20 mouse cellular contexts compared by ENCODE assay signal in genomic region chr12:102713153-102713865, GRCm38 (mm10). TPM values are rescaled to one million over a fixed set of nuclear protein-coding genes. Genes with fewer than 3 reads are reported as not detected.
A peak's percentile ranks its signal among the peaks of the same experiment; 100 is the strongest.
DNase-seq lines count a peak whose midpoint lies in the region; ATAC-seq lines count a peak whose summit lies in the region.
"Had no signal": no experiment of that assay in that cellular context is flagged by ENCODE, and none has a peak within 500 bp of the region (broad histone marks: within the 10 kb centered on the region; RNA-seq: fewer than 3 reads in every experiment).

No protein-coding gene starts in this region.

- H3K27me3 ChIP-seq in heart, embryonic 15.5 days: no peaks in the 10 kb centered on the region
- no peaks in the 10 kb centered on the region for H3K27me3 ChIP-seq in midbrain, embryonic 11.5 days (ENCODE audit: control insufficient read depth, insufficient read depth, low read length)
- H3K27me3 ChIP-seq in midbrain, embryonic 15.5 days (replicated peaks): no peaks in the 10 kb centered on the region
- no peaks in the 10 kb centered on the region for H3K27me3 ChIP-seq in limb, embryonic 15.5 days
- H3K27me3 ChIP-seq in splenic B cell, adult 2 months (ENCODE audit: control insufficient read depth, insufficient read depth, low read length, poor library complexity, severe bottlenecking): no peaks in the 10 kb centered on the region
- no peaks in the 10 kb centered on the region for H3K27me3 ChIP-seq in forebrain, embryonic 16.5 days (replicated peaks; ENCODE audit: control insufficient read depth, insufficient read depth, low read length)
- H3K27me3 ChIP-seq: forebrain, embryonic 12.5 days; midbrain, embryonic 12.5 days had no signal

- DNase-seq in heart, adult 8-10 months (ENCODE audit: low spot score): no peak
- DNase-seq in midbrain, embryonic 11.5 days (ENCODE audit: low spot score, missing footprints): peak; percentile 80
- peak; percentile 35 for DNase-seq in splenic B cell, adult 2 months (ENCODE audit: low read depth, low spot score)
- DNase-seq: adrenal gland, postnatal 25 days; heart, adult 2 months; heart, postnatal 4 days; kidney, adult 8-10 months; right cerebral cortex, adult 18-20 months had no signal

- no peak overlapping the region for H3K9ac ChIP-seq in heart, embryonic 15.5 days
- no peak overlapping the region for H3K9ac ChIP-seq in midbrain, embryonic 11.5 days (ENCODE audit: low read length)
- no peak overlapping the region for H3K9ac ChIP-seq in midbrain, embryonic 15.5 days
- no peak overlapping the region for H3K9ac ChIP-seq in limb, embryonic 15.5 days
- no peak overlapping the region for H3K9ac ChIP-seq in forebrain, embryonic 16.5 days (replicated peaks; ENCODE audit: low read depth, low read length)
- H3K9ac ChIP-seq: forebrain, embryonic 12.5 days; midbrain, embryonic 12.5 days had no signal

- H3K27ac ChIP-seq in heart, embryonic 15.5 days: no peak overlapping the region
- no peak overlapping the region for H3K27ac ChIP-seq in midbrain, embryonic 11.5 days (ENCODE audit: low read depth, low read length)
- H3K27ac ChIP-seq in midbrain, embryonic 15.5 days: no peak overlapping the region
- peak overlapping the region; percentile 33; the same call in 1 of the 2 replicates for H3K27ac ChIP-seq in limb, embryonic 15.5 days
- H3K27ac ChIP-seq in forebrain, embryonic 16.5 days (ENCODE audit: low read length): no peak overlapping the region
- H3K27ac ChIP-seq: forebrain, embryonic 12.5 days; heart, adult 2 months; midbrain, embryonic 12.5 days had no signal

- ATAC-seq in heart, embryonic 15.5 days (replicated peaks; ENCODE audit: insufficient number of reproducible peaks, insufficient read depth, low FRiP score, low read depth): no peak
- ATAC-seq in midbrain, embryonic 11.5 days (ENCODE audit: low FRiP score): no peak
- no peak for ATAC-seq in midbrain, embryonic 15.5 days (replicated peaks)
- ATAC-seq in limb, embryonic 15.5 days (ENCODE audit: insufficient number of reproducible peaks, low FRiP score, low TSS enrichment, low read depth): no peak
- no peak for ATAC-seq in forebrain, embryonic 16.5 days
- ATAC-seq in cerebellum, adult (ENCODE audit: insufficient number of reproducible peaks, low FRiP score, low TSS enrichment): no peak
- ATAC-seq: lung, postnatal 0 days had no signal

- no peak overlapping the region for H3K4me3 ChIP-seq in heart, embryonic 15.5 days
- no peak overlapping the region for H3K4me3 ChIP-seq in midbrain, embryonic 11.5 days (ENCODE audit: low read depth, low read length)
- no peak overlapping the region for H3K4me3 ChIP-seq in midbrain, embryonic 15.5 days
- no peak overlapping the region for H3K4me3 ChIP-seq in limb, embryonic 15.5 days
- H3K4me3 ChIP-seq in forebrain, embryonic 16.5 days (replicated peaks; ENCODE audit: low read length): no peak overlapping the region
- H3K4me3 ChIP-seq: forebrain, embryonic 12.5 days; heart, adult 2 months; midbrain, embryonic 12.5 days had no signal

- 0 out of 2 replicates have a peak overlapping the region, but pooled peaks have one; percentile 18 for H3K4me2 ChIP-seq in heart, embryonic 15.5 days
- no peak overlapping the region for H3K4me2 ChIP-seq in midbrain, embryonic 11.5 days
- no peak overlapping the region for H3K4me2 ChIP-seq in midbrain, embryonic 15.5 days
- H3K4me2 ChIP-seq in limb, embryonic 15.5 days: peak overlapping the region; percentile 20; the same call in 1 of the 2 replicates
- H3K4me2 ChIP-seq in forebrain, embryonic 16.5 days (ENCODE audit: low read length): no peak overlapping the region
- H3K4me2 ChIP-seq: forebrain, embryonic 12.5 days; midbrain, embryonic 12.5 days had no signal

- no peaks in the 10 kb centered on the region for H3K36me3 ChIP-seq in heart, embryonic 15.5 days
- no peaks in the 10 kb centered on the region for H3K36me3 ChIP-seq in midbrain, embryonic 11.5 days (ENCODE audit: control insufficient read depth, insufficient read depth, low read length)
- H3K36me3 ChIP-seq in midbrain, embryonic 15.5 days (replicated peaks): no peaks in the 10 kb centered on the region
- H3K36me3 ChIP-seq in limb, embryonic 15.5 days: no peaks in the 10 kb centered on the region
- H3K36me3 ChIP-seq in splenic B cell, adult 2 months (ENCODE audit: control insufficient read depth, insufficient read depth, low read length, poor library complexity, severe bottlenecking): no peaks in the 10 kb centered on the region
- no peaks in the 10 kb centered on the region for H3K36me3 ChIP-seq in forebrain, embryonic 16.5 days (ENCODE audit: control insufficient read depth, insufficient read depth)
- H3K36me3 ChIP-seq: forebrain, embryonic 12.5 days; G1E; midbrain, embryonic 12.5 days had no signal

- WGBS in heart, embryonic 15.5 days: 60% methylated on average over 20 of the region's 20 CpGs
- WGBS in midbrain, embryonic 11.5 days: 86% methylated on average over 20 of the region's 20 CpGs
- 81% methylated on average over 20 of the region's 20 CpGs for WGBS in midbrain, embryonic 15.5 days
- WGBS in limb, embryonic 15.5 days: 46% methylated on average over 20 of the region's 20 CpGs
- WGBS in forebrain, embryonic 16.5 days: 81% methylated on average over 20 of the region's 20 CpGs

- no peaks in the 10 kb centered on the region for H3K9me3 ChIP-seq in heart, embryonic 15.5 days (replicated peaks)
- no peaks in the 10 kb centered on the region for H3K9me3 ChIP-seq in midbrain, embryonic 11.5 days (ENCODE audit: control insufficient read depth, low read length)
- H3K9me3 ChIP-seq in midbrain, embryonic 15.5 days: no peaks in the 10 kb centered on the region
- H3K9me3 ChIP-seq in limb, embryonic 15.5 days: no peaks in the 10 kb centered on the region
- H3K9me3 ChIP-seq in forebrain, embryonic 16.5 days (ENCODE audit: control insufficient read depth, low read length): no peaks in the 10 kb centered on the region
- H3K9me3 ChIP-seq: forebrain, embryonic 12.5 days; midbrain, embryonic 12.5 days had no signal

- H3K4me1 ChIP-seq in heart, embryonic 15.5 days (replicated peaks): 0 out of 2 replicates have a peak, but pooled peaks cover 3% of the 10 kb centered on the region
- no peaks in the 10 kb centered on the region for H3K4me1 ChIP-seq in midbrain, embryonic 11.5 days (ENCODE audit: control insufficient read depth, insufficient read depth, low read length)
- H3K4me1 ChIP-seq in midbrain, embryonic 15.5 days: no peaks in the 10 kb centered on the region
- peaks cover 7% of the 10 kb centered on the region; the same call in 1 of the 2 replicates for H3K4me1 ChIP-seq in limb, embryonic 15.5 days
- H3K4me1 ChIP-seq in forebrain, embryonic 16.5 days (replicated peaks; ENCODE audit: control insufficient read depth, insufficient read depth, low read length): no peaks in the 10 kb centered on the region
- H3K4me1 ChIP-seq: forebrain, embryonic 12.5 days; midbrain, embryonic 12.5 days had no signal

RNA-seq across cellular contexts. Expression of gene Itpk1, which starts 8.6 kb away (rescaled TPM):
- polyA plus RNA-seq in heart, embryonic 15.5 days (2015; fragmentation: Nextera tagmentation; extraction: Ambion mirVana): 4.8 and 9.2 TPM in 2 replicates
- 1 to 10 TPM; 6.9 to 8.0 (median 7.6) TPM for total RNA-seq in heart, adult 8-10 months (2022)
- polyA plus RNA-seq in midbrain, embryonic 11.5 days (2014; fragmentation: Nextera tagmentation; extraction: Ambion mirVana): 11.6 and 14.2 TPM in 2 replicates
- 34.1 and 34.6 TPM in 2 replicates for polyA plus RNA-seq in midbrain, embryonic 15.5 days (2015; fragmentation: Nextera tagmentation; extraction: Ambion mirVana)
- polyA plus RNA-seq in limb, embryonic 15.5 days (2015; fragmentation: Nextera tagmentation; extraction: Ambion mirVana): 10.1 and 10.9 TPM in 2 replicates
- polyA plus RNA-seq in forebrain, embryonic 16.5 days (2015; fragmentation: Nextera tagmentation; extraction: Ambion mirVana): 66.5 and 68.7 TPM in 2 replicates

RNA-seq across cellular contexts. Expression of gene Moap1, which starts 30.2 kb away (rescaled TPM):
- 13.1 and 20.1 TPM in 2 replicates for polyA plus RNA-seq in heart, embryonic 15.5 days (2015; fragmentation: Nextera tagmentation; extraction: Ambion mirVana)
- 1 to 10 TPM; 5.9 to 7.3 (median 6.6) TPM for total RNA-seq in heart, adult 8-10 months (2022)
- polyA plus RNA-seq in midbrain, embryonic 11.5 days (2014; fragmentation: Nextera tagmentation; extraction: Ambion mirVana): 40.8 and 41.4 TPM in 2 replicates
- polyA plus RNA-seq in midbrain, embryonic 15.5 days (2015; fragmentation: Nextera tagmentation; extraction: Ambion mirVana): 73.2 and 73.3 TPM in 2 replicates
- polyA plus RNA-seq in limb, embryonic 15.5 days (2015; fragmentation: Nextera tagmentation; extraction: Ambion mirVana): 21.7 and 21.8 TPM in 2 replicates
- 53.6 and 60.2 TPM in 2 replicates for polyA plus RNA-seq in forebrain, embryonic 16.5 days (2015; fragmentation: Nextera tagmentation; extraction: Ambion mirVana)

RNA-seq across cellular contexts. Expression of gene Tmem251, which starts 30.3 kb away (rescaled TPM):
- 6.9 and 7.1 TPM in 2 replicates for polyA plus RNA-seq in heart, embryonic 15.5 days (2015; fragmentation: Nextera tagmentation; extraction: Ambion mirVana)
- total RNA-seq in heart, adult 8-10 months (2022): 1 to 10 TPM; 3.5 to 4.7 (median 4.4) TPM
- polyA plus RNA-seq in midbrain, embryonic 11.5 days (2014; fragmentation: Nextera tagmentation; extraction: Ambion mirVana): 12.2 and 12.3 TPM in 2 replicates
- polyA plus RNA-seq in midbrain, embryonic 15.5 days (2015; fragmentation: Nextera tagmentation; extraction: Ambion mirVana): 11.9 and 13.2 TPM in 2 replicates
- polyA plus RNA-seq in limb, embryonic 15.5 days (2015; fragmentation: Nextera tagmentation; extraction: Ambion mirVana): 9.2 and 9.4 TPM in 2 replicates
- polyA plus RNA-seq in forebrain, embryonic 16.5 days (2015; fragmentation: Nextera tagmentation; extraction: Ambion mirVana): 11.0 and 11.9 TPM in 2 replicates

RNA-seq across cellular contexts. Expression of gene Gm28051, which starts 44.3 kb away (rescaled TPM):
- not detected in 2 replicates for polyA plus RNA-seq in heart, embryonic 15.5 days (2015; fragmentation: Nextera tagmentation; extraction: Ambion mirVana)
- not detected for total RNA-seq in heart, adult 8-10 months (2022)
- polyA plus RNA-seq in midbrain, embryonic 11.5 days (2014; fragmentation: Nextera tagmentation; extraction: Ambion mirVana): not detected in 2 replicates
- polyA plus RNA-seq in midbrain, embryonic 15.5 days (2015; fragmentation: Nextera tagmentation; extraction: Ambion mirVana): not detected in 2 replicates
- polyA plus RNA-seq in limb, embryonic 15.5 days (2015; fragmentation: Nextera tagmentation; extraction: Ambion mirVana): not detected in 2 replicates
- not detected in 2 replicates for polyA plus RNA-seq in forebrain, embryonic 16.5 days (2015; fragmentation: Nextera tagmentation; extraction: Ambion mirVana)
- total RNA-seq: adrenal gland, postnatal 25 days; G1E; heart, adult 2 months; heart, postnatal 4 days; layer of hippocampus, adult 18-20 months had no signal
- polyA plus RNA-seq: embryonic facial prominence, embryonic 14.5 days; forebrain, embryonic 12.5 days; heart, adult 2 months; lung, postnatal 0 days; midbrain, embryonic 12.5 days; urinary bladder, adult 2 months had no signal

RNA-seq across cellular contexts. Expression of gene Gon7, which starts 44.3 kb away (rescaled TPM):
- 22.2 and 24.0 TPM in 2 replicates for polyA plus RNA-seq in heart, embryonic 15.5 days (2015; fragmentation: Nextera tagmentation; extraction: Ambion mirVana)
- 10 to 100 TPM in 3 of 4 experiments, 1 to 10 TPM in 1; 9.4 to 14.2 (median 10.9) TPM for total RNA-seq in heart, adult 8-10 months (2022)
- 47.7 and 52.6 TPM in 2 replicates for polyA plus RNA-seq in midbrain, embryonic 11.5 days (2014; fragmentation: Nextera tagmentation; extraction: Ambion mirVana)
- 46.7 and 51.0 TPM in 2 replicates for polyA plus RNA-seq in midbrain, embryonic 15.5 days (2015; fragmentation: Nextera tagmentation; extraction: Ambion mirVana)
- 19.7 and 20.6 TPM in 2 replicates for polyA plus RNA-seq in limb, embryonic 15.5 days (2015; fragmentation: Nextera tagmentation; extraction: Ambion mirVana)
- polyA plus RNA-seq in forebrain, embryonic 16.5 days (2015; fragmentation: Nextera tagmentation; extraction: Ambion mirVana): 43.6 and 50.0 TPM in 2 replicates

Comparison
In these comparisons a context has a peak if more than half of its experiments do, and no peak if none do; other contexts are left out.
1. H3K4me2 ChIP-seq: peak in heart, embryonic 15.5 days (single experiment) and limb, embryonic 15.5 days (single experiment); none in midbrain, embryonic 11.5 days (single experiment), midbrain, embryonic 15.5 days (single experiment) and forebrain, embryonic 16.5 days (single experiment).